Mouse (Mus musculus): Measurements from ENCODE around the gene Agps. TPM values are rescaled to one million over a fixed set of nuclear protein-coding genes. Genes with fewer than 3 reads are reported as not detected.
"Not testable (repeated sequence)": the region's sequence is repeated elsewhere in the genome, so short reads cannot be mapped to it uniquely, and the experiment has no call there.

The Agps gene
- polyA plus RNA-seq, 1 experiment from 2014 or later: 46.6 TPM

DNA sequence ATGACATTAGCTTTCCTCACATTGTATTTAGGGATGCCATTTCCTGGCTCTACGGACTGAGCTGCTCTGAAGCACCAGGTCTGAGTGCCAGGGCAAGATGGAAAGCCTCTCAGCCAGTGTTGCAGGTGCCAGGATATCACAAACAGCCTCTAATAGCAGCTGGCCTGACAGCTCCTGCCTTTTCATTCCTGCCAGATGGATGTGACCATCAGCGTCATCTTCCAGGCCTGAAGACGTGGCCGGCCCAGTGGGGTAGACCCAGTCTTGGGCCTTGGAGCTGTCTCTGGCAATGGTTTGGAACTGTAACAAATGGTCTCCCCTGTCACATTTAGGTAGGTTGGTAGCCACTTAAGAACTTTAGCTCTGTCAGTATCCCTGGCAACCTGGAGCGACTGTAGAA lies 121.3 kb downstream of the Agps start:
- WGBS: 93% methylated on average over 5 of the region's 5 CpGs
- H3K36me3 ChIP-seq: no peaks in the 10 kb centered on the region
- no peak overlapping the region; the same call in 1 of the 2 replicates for H3K27ac ChIP-seq
- no peaks in the 10 kb centered on the region for H3K9me3 ChIP-seq (replicated peaks)
- DNase-seq (ENCODE audit: low spot score): no peak
- 0 out of 2 replicates have a peak, but pooled peaks cover 7% of the 10 kb centered on the region for H3K27me3 ChIP-seq (ENCODE audit: low read depth, poor library complexity, severe bottlenecking)
- peaks cover 34% of the 10 kb centered on the region for H3K4me1 ChIP-seq
- H3K4me3 ChIP-seq: no peak overlapping the region

DNA sequence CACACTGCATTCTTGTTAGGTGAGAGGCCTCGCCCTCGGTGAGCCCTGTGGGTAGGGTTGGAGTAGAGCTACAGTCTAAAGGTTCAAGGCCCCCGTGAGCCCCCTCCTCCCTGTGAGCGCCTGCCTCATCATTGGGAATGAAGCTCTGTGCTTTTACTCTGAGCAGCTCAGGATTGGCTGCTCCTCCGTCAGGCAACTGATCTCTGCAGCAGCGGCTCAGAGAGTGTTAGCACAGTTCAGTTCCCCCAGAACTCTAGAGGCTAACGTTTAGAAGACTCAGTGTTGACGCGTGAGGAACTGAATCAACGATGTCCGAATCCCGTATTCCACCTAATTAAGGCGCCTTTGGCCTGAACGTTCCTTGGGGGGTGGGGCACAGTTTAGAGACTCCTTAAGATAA lies 123.7 kb downstream of the Agps start:
- WGBS: 57% methylated on average over 14 of the region's 14 CpGs
- Histone ChIP-seq H3K9me3 (replicated peaks) (no peaks in the 10 kb centered on the region), H3K27me3 (ENCODE audit: low read depth, poor library complexity, severe bottlenecking) (0 out of 2 replicates have a peak, but pooled peaks cover 7% of the 10 kb centered on the region), H3K4me3 (no peak overlapping the region), H3K4me1 (peaks cover 51% of the 10 kb centered on the region), H3K27ac (peak overlapping the region; percentile 47; the same call in 1 of the 2 replicates), H3K36me3 (no peaks in the 10 kb centered on the region)
- DNase-seq (ENCODE audit: low spot score): no peak

DNA sequence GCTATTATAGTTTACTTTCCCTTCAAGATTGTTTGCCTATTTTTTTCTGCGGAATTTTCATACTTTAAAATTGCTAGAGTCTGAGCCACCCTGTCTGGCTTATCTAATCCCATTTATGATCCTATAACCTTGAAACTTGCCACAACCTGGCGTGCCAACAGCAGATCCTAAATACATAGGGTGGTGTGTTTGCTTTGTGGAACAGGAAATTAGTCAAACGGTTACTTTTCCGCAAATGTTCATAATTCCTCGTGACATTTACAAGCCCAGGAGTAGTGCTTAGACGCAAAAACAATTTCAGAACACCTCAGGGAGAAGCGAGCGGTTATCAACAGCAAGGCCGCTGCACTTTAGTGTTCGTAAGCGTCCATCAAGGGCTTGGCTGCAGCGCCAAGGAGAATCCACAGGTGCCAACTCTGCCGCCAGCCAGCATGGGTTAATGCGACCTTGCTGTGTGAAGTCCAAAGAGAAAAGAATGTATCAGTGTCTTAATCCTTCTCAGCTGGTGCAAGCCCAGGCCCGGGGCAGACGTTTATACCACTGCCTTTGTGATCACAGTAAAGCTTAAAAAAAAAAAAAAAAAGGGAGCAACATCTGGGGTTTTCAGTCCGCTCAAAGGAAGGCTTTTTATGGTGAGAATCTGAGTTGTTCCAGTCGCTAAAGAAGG lies 127.3 kb downstream of the Agps start:
- 18% methylated on average over 18 of the region's 18 CpGs for WGBS
- Histone ChIP-seq H3K9me3 (replicated peaks) (no peaks in the 10 kb centered on the region), H3K27me3 (ENCODE audit: low read depth, poor library complexity, severe bottlenecking) (no peaks in the 10 kb centered on the region), H3K36me3 (no peaks in the 10 kb centered on the region), H3K27ac (peak overlapping the region; percentile 86), H3K4me3 (peak overlapping the region; percentile 36), H3K4me1 (peaks cover 65% of the 10 kb centered on the region)
- peak; percentile 70 for DNase-seq (ENCODE audit: low spot score)

DNA sequence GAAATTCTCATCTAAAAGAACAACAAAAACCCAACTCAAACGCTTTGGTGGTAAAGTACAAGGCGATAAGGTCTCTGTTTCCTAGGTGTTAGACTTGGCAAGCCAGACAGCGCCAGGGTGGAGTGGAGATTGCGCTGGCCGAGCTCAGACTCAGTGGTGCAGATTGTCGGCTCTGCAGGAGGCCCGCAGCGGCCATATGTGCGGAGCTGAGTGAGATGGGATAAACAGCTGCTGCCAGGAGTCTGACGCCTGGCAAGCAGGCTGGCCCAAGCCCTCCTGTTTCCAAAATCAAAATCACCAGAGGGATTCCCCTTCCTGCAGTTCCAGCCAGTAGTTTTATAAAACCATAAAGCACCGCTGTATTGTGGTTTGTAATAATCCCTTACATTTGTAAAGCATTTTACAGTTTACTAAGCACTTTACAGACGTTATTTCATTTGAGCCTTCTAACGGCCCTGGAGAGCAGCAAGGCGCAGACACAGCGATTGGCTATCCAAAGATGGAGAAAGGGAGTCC lies 127.9 kb downstream of the Agps start:
- H3K9me3 ChIP-seq (replicated peaks): no peaks in the 10 kb centered on the region
- peaks cover 71% of the 10 kb centered on the region for H3K4me1 ChIP-seq
- 8% methylated on average over 15 of the region's 15 CpGs for WGBS
- H3K27ac ChIP-seq: peak overlapping the region; percentile 86
- H3K27me3 ChIP-seq (ENCODE audit: low read depth, poor library complexity, severe bottlenecking): no peaks in the 10 kb centered on the region
- peak; percentile 75 for DNase-seq (ENCODE audit: low spot score)
- H3K4me3 ChIP-seq: peak overlapping the region; percentile 36
- H3K36me3 ChIP-seq: no peaks in the 10 kb centered on the region

DNA sequence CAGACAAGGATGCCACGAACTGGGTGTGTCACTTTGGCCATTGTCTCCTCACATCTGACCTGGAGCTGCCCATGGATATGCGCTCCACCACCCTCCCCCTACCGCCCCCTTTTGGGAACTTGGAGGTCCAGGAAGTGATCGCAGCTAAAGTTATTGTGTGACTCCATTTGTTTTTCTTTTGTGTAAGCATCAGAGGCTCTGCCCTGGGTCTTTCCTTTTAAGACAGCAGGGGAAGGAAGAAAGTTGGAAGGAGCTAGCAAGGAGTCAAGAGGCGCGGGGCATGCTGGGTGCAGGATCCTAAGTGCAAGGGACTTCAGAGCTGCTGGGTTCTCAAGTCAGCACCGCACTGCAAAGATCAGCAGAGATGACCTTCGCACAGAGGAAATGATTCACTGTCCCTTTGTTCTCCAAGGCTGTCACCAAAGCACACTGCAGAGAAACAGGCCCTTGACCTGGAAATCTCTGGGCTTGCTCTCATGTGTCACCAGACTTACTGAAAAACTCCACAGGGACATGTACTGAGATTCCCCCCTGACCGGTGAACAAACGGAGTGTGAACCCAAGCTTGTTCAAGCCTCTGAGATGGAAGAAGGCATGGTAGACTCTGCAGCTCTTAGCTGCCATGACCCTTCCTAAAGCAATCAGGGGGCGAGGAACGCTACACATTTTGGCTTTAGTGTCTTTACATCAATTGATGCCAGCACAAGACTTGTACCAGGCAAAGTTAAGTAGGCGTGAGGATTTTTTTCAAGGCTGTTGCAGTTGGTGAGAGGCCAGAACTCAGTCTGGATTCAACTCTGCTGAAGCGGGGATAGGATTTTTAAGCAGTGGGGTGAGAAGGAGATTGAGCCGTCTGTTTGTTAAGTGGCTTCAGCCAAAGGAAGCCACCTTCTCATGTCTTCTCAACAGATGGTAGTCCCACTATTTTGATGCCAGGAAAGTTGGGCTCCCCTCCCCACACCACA lies 128.7 kb downstream of the Agps start:
- peak; percentile 60 for DNase-seq (ENCODE audit: low spot score)
- H3K4me1 ChIP-seq: peaks cover 74% of the 10 kb centered on the region
- H3K9me3 ChIP-seq (replicated peaks): no peaks in the 10 kb centered on the region
- H3K36me3 ChIP-seq: no peaks in the 10 kb centered on the region
- 47% methylated on average over 15 of the region's 15 CpGs for WGBS
- H3K27me3 ChIP-seq (ENCODE audit: low read depth, poor library complexity, severe bottlenecking): no peaks in the 10 kb centered on the region
- peak overlapping the region; percentile 86 for H3K27ac ChIP-seq
- peak overlapping the region; percentile 36 for H3K4me3 ChIP-seq

DNA sequence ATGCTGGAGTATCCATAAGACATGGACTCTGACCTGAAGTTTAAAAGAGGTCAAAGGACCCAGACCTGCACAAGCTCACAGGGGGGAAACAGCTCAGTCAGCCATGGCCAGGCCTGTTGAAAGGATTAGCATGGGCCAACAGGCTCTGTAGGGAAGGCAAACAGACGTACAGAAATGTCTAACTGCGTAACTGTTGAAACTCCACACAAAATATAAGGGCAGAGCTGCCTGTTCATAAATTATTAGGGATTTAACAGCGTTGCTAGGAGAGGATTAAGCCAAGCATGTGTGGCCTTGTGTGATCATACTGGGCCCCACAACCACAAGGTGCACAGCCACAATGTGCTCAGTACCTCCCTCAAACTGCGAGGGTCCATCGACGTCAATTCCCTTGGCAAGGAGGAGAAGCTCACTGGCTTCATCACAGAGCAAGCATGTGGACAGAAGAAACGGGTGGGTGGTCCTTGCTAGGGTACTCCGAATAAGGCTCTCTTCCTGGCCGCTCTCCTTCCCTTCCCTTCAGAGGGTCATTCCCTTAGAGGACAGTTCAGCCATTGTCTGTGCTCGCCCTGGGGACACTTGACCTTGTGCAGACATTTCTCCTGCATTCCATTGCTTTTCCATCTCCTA lies 131.3 kb downstream of the Agps start:
- Histone ChIP-seq H3K27ac (peak overlapping the region; percentile 59), H3K4me3 (no peak overlapping the region), H3K27me3 (ENCODE audit: low read depth, poor library complexity, severe bottlenecking) (no peaks in the 10 kb centered on the region), H3K4me1 (peaks cover 69% of the 10 kb centered on the region), H3K9me3 (replicated peaks) (no peaks in the 10 kb centered on the region), H3K36me3 (no peaks in the 10 kb centered on the region)
- DNase-seq (ENCODE audit: low spot score): no peak
- WGBS: 71% methylated on average over 10 of the region's 10 CpGs

DNA sequence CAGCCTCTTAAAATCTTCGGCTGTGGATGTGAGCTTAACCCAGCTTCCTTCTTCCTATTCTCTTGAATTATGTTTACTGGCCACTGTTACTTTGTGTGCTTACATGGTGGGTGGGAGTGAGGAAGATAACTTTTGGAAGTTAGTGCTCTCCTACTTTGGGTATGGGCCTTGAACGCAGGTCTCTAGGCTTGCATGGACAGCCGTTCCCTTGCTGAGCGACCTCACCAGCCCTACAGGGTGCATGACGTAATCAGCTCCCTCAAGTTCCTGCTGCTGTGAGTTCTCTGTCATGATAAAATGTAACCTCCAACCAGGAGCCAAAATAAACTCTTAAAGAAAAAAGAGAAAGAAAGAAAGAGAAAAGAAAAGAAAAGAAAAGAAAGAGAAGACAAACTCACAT lies 132.1 kb downstream of the Agps start:
- peak overlapping the region; percentile 33; the same call in 1 of the 2 replicates for H3K4me3 ChIP-seq
- peaks cover 62% of the 10 kb centered on the region for H3K4me1 ChIP-seq
- 81% methylated on average over 5 of the region's 5 CpGs for WGBS
- no peaks in the 10 kb centered on the region for H3K9me3 ChIP-seq (replicated peaks)
- no peaks in the 10 kb centered on the region for H3K36me3 ChIP-seq
- H3K27me3 ChIP-seq (ENCODE audit: low read depth, poor library complexity, severe bottlenecking): no peaks in the 10 kb centered on the region
- H3K27ac ChIP-seq: peak overlapping the region; percentile 68; the same call in 1 of the 2 replicates
- DNase-seq (ENCODE audit: low spot score): no peak

DNA sequence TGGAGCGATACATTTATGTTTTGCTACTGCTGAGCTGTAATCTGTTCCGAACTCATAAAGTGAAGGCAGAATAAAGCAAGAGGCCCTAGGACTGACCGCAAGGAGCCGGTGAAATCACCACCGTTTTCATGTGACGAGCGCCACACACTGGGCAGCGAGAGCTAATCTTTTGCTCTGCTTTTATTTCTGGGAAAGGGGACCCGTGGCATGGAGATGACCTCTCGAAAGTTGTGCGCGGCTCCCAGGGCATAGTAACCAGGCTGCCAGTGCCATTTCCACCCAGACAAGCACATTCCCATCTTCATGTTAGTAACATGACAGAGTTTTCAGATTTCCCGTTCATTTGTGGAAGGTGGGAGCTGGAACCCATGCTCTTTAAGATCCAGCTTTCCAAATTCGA lies 132.5 kb downstream of the Agps start:
- Histone ChIP-seq H3K36me3 (no peaks in the 10 kb centered on the region), H3K9me3 (replicated peaks) (no peaks in the 10 kb centered on the region), H3K27ac (peak overlapping the region; percentile 50; the same call in 1 of the 2 replicates), H3K4me1 (peaks cover 57% of the 10 kb centered on the region), H3K27me3 (ENCODE audit: low read depth, poor library complexity, severe bottlenecking) (no peaks in the 10 kb centered on the region), H3K4me3 (peak overlapping the region; percentile 33)
- 14% methylated on average over 14 of the region's 14 CpGs for WGBS
- DNase-seq (ENCODE audit: low spot score): peak; percentile 65

DNA sequence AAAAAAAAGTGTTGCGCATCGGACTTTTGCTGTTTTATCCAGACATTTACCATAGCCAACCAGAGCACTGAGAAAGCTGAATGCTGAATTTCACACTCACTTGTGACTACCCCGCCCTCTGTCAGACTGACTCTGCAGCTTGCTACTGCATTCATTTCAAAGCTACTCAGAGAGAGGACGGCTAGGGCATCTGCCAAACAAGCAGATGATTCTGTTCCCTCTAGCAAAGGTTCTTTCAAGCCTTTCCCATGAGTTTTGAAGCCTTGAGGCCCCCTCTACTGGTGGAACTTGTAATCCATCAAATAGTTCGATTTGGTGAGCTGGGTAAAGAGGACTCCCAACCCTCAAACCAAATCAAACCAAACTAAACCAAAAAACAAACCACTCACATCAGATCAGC lies 133.0 kb downstream of the Agps start:
- no peak for DNase-seq (ENCODE audit: low spot score)
- 21% methylated on average over 5 of the region's 5 CpGs for WGBS
- peak overlapping the region; percentile 50; the same call in 1 of the 2 replicates for H3K27ac ChIP-seq
- no peaks in the 10 kb centered on the region for H3K27me3 ChIP-seq (ENCODE audit: low read depth, poor library complexity, severe bottlenecking)
- peak overlapping the region; percentile 33 for H3K4me3 ChIP-seq
- no peaks in the 10 kb centered on the region for H3K36me3 ChIP-seq
- no peaks in the 10 kb centered on the region for H3K9me3 ChIP-seq (replicated peaks)
- peaks cover 52% of the 10 kb centered on the region for H3K4me1 ChIP-seq

DNA sequence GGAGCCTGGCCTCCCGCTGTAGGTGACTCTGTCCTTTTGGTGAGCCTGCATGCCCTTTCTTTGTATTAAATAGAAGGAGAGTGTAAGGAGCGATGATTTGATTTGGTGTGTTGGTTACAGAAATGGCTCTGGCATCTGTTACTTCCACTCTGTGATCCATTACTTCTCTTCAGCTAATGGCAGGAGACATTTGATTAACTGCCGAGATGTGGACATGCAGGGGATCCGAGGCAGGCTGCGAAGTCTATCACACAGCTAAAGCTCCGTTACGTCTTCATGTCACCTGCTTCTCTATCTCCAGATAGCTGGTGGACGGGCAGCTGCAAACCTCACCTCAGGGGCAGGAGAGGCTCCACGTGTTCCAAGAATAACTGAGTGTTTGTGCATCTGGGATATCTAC lies 142.2 kb downstream of the Agps start:
- no peak for DNase-seq (ENCODE audit: low spot score)
- Histone ChIP-seq H3K36me3 (no peaks in the 10 kb centered on the region), H3K27me3 (ENCODE audit: low read depth, poor library complexity, severe bottlenecking) (no peaks in the 10 kb centered on the region), H3K27ac (no peak overlapping the region), H3K4me1 (peaks cover 4% of the 10 kb centered on the region; the same call in 1 of the 2 replicates), H3K9me3 (replicated peaks) (no peaks in the 10 kb centered on the region), H3K4me3 (no peak overlapping the region)
- 67% methylated on average over 9 of the region's 9 CpGs for WGBS

DNA sequence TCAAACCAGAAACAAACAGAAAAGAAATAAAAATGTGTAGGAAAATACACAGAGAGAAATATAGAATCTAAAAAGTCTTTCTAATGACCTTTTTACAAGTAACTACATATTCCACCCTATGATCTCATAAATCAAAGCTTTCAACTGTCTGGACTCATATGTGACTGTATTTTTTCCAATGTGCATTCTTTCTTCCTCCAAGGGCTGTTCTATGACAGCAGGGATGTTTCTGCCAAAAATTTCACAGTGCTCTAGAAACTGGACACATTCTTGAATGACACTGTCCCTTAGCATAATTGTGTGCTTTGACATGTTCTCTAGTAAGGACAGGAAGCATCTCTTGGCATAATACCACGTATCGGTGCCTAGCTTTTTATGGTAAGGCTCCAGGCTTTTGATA lies 144.1 kb downstream of the Agps start:
- DNase-seq (ENCODE audit: low spot score); H3K9me3 ChIP-seq (replicated peaks); H3K27ac ChIP-seq; H3K36me3 ChIP-seq; H3K27me3 ChIP-seq (ENCODE audit: low read depth, poor library complexity, severe bottlenecking); H3K4me3 ChIP-seq; H3K4me1 ChIP-seq: not testable (repeated sequence)
- WGBS: 92% methylated on average over 2 of the region's 2 CpGs

DNA sequence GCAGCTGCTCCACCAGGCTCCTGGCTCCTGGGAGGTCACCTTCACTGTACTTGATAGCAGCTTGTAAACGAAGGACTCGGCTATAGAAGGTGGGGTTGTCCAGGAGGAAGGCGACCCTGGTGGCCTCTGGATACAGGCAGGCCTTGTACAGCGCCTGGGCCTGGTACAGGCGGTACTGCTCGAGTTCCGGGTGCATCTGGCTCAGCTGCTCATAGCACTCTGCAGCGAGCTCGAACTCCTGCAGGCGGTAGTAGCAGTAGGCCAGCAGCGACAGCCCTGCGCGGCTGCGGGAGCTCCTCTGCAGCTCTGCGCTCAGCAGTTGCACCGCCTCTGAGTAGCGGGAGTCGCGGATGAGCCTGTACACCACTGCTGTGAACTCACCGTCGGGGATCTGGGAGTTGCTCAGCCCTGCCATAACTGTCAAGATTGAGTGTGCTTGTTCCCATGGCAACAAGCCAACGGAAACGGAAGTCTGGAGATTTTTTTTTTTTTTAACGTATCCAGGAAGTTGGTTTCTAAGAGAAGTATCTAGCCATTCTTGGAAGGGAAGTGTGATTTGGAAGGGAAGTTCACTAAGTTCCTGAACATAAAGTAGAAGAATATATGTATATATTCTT lies 145.9 kb downstream of the Agps start, which contains the start of gene Ttc30a2:
Ttc30a2 (minus strand) TSS at position 419 of the 617 bp plus-strand sequence.
- peaks cover 10% of the 10 kb centered on the region for H3K4me1 ChIP-seq
- not testable (repeated sequence) for H3K9me3 ChIP-seq (replicated peaks); H3K36me3 ChIP-seq; DNase-seq (ENCODE audit: low spot score); H3K27me3 ChIP-seq (ENCODE audit: low read depth, poor library complexity, severe bottlenecking); H3K27ac ChIP-seq
- WGBS: 25% methylated on average over 23 of the region's 24 CpGs
- H3K4me3 ChIP-seq: 0 out of 2 replicates have a peak within 1 kb of the TSS, but pooled peaks have one; percentile 6

Data from limb, embryonic 10.5 days (tissue).